Mouse (Mus musculus) testis, adult 2 months (tissue): Measurements from ENCODE around the gene Egfl8.

ENCODE experiments used
- CTCF ChIP-seq: fragments of 200-500 bp; IDR thresholded peaks from 2 replicates; pipeline ENCODE4 v1.5.1; 2012; ENCODE audit warnings: low read depth, mild to moderate bottlenecking, inconsistent platforms, low read length, moderate library complexity; ENCODE audit not compliant: control insufficient read depth, insufficient read depth, insufficient replicate concordance
- POLR2A ChIP-seq: fragments of 200-500 bp; IDR thresholded peaks from 2 replicates; pipeline ENCODE4 v1.6.1; 2012; ENCODE audit warnings: low read depth, mild to moderate bottlenecking, inconsistent platforms, low read length, moderate library complexity; ENCODE audit not compliant: control insufficient read depth

DNA sequence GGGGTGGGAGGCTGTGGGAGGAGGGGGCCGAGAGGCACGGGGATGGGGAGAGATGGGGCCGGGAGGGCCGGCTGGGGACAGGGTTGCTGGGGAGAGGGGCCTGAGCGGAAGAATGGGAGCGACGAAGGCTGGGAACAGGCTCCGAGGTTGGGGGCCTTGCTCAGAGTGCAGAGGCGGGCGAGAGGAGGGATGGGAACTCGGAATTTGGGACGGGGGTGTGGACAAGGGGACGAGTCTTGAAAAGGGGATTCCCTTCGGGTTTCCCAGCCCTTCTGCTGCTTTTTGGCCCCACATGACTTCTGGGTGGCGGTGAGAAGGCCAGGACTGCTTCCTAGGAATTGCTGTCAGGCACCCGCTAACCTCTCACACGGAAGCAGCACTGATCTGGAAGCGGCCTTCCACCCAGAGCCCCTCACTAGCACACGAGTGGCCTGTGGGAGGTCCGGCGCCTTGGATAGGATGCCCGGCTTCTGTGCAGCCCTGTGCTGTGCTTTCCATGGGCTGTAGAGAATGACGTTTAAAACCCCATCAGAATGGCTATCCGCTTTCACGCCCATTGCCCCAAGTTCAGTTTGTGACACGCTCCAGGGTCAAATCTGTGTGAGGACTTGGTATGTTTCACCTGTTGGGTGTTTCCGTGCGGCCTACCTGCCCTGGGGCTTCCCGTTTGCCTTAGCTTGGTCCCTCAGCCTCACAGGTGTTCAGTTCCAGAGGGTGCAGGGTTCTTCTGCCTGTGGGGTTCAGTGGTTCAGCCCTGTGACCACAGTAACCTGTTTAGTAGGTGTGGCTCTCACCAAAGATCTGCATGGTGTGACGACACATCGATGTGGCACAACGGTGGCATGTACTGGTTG, 9.4 kb downstream of the Egfl8 start:
- TF ChIP-seq POLR2A (no peak), CTCF (no peak)
